Mouse (Mus musculus) cerebellum, adult 11-12 months (tissue): Measurements from ENCODE around the gene Myo5a.

ENCODE experiments used
- DNase-seq: peaks from one replicate; pipeline ENCODE4 v3.0.0; 2022

Gene Myo5a

GRCm38 (mm10) chr9:75253766-75254165 lies 183.0 kb downstream of the Myo5a start:
- DNase-seq: no peak

- no peak for DNase-seq
Measured at GRCm38 (mm10) chr9:75254196-75254955, 183.6 kb downstream of the Myo5a start.

GRCm38 (mm10) chr9:75255820-75256545 lies 185.2 kb downstream of the Myo5a start:
- no peak for DNase-seq

GRCm38 (mm10) chr9:75258792-75259191 lies 188.0 kb downstream of the Myo5a start:
- no peak for DNase-seq

GRCm38 (mm10) chr9:75259656-75260055 lies 188.8 kb downstream of the Myo5a start:
- DNase-seq: no peak

GRCm38 (mm10) chr9:75261332-75261872 lies 190.6 kb downstream of the Myo5a start:
- DNase-seq: no peak

GRCm38 (mm10) chr9:75262235-75262826 lies 191.5 kb downstream of the Myo5a start:
- DNase-seq: no peak

- DNase-seq: no peak
Measured at GRCm38 (mm10) chr9:75264008-75264718, 193.3 kb downstream of the Myo5a start.

GRCm38 (mm10) chr9:75267147-75267546 lies 196.3 kb downstream of the Myo5a start:
- DNase-seq: no peak

GRCm38 (mm10) chr9:75270382-75270781 lies 199.6 kb downstream of the Myo5a start:
- DNase-seq: no peak

GRCm38 (mm10) chr9:75271539-75271938 lies 200.7 kb downstream of the Myo5a start:
- DNase-seq: no peak
